Mouse (Mus musculus) forebrain, embryonic 14.5 days (tissue): ENCODE measurements around the gene Mpo. TPM values are rescaled to one million over a fixed set of nuclear protein-coding genes. Genes with fewer than 3 reads are reported as not detected.

Source experiments
- ATAC-seq: fragments of 200-750 bp; cut with Nextera tagmentation; 2 replicates; pipeline ENCODE4 v1.8.0; 2017; ENCODE audit warnings: mild to moderate bottlenecking, moderate library complexity
- DNase-seq: peaks from one replicate; pipeline ENCODE4 v3.0.0-alpha.2; 2015; ENCODE audit warnings: low spot score
- H3K27ac ChIP-seq: fragments of 300-500 bp; sonication (generic); 2 replicates; pipeline ENCODE4 v1.5.1; 2014; ENCODE audit warnings: low read depth, mild to moderate bottlenecking, control low read depth, low read length, moderate library complexity
- H3K27me3 ChIP-seq: fragments of 300-500 bp; sonication (generic); replicated peaks from 2 replicates; pipeline ENCODE4 v1.6.1; 2014; ENCODE audit warnings: low read length, control low read depth, mixed read lengths; ENCODE audit not compliant: control insufficient read depth, insufficient read depth
- H3K36me3 ChIP-seq: fragments of 300-500 bp; sonication (generic); 2 replicates; pipeline ENCODE4 v1.6.1; 2014; ENCODE audit warnings: low read length, control low read depth; ENCODE audit not compliant: control insufficient read depth, insufficient read depth
- H3K4me1 ChIP-seq: fragments of 300-500 bp; sonication (generic); 2 replicates; pipeline ENCODE4 v1.6.1; 2014; ENCODE audit warnings: antibody characterized with exemption, low read length, control low read depth; ENCODE audit not compliant: control insufficient read depth, insufficient read depth
- H3K4me2 ChIP-seq: fragments of 300-500 bp; sonication (generic); 2 replicates; pipeline ENCODE4 v1.6.1; 2014; ENCODE audit warnings: mild to moderate bottlenecking, control low read depth, low read length
- H3K4me3 ChIP-seq: fragments of 300-500 bp; sonication (generic); 2 replicates; pipeline ENCODE4 v1.5.1; 2014; ENCODE audit warnings: low read depth, low read length, control low read depth
- H3K9ac ChIP-seq: fragments of 300-500 bp; sonication (generic); 2 replicates; pipeline ENCODE4 v1.6.1; 2014; ENCODE audit warnings: mild to moderate bottlenecking, low read length, control low read depth, moderate library complexity
- H3K9me3 ChIP-seq: fragments of 300-500 bp; sonication (generic); replicated peaks from 2 replicates; pipeline ENCODE4 v1.6.1; 2016; ENCODE audit warnings: low read length, control low read depth, mixed read lengths; ENCODE audit not compliant: control insufficient read depth
- WGBS: fragments of 180-500 bp; shearing (Covaris S2); extraction: QIAGEN DNeasy Blood & Tissue Kit; methylation state at CpG from one replicate; pipeline ENCODE4 v1.1.7; 2014; 5-methylcytosine and 5-hydroxymethylcytosine counted together
- polyA plus RNA-seq: library from polyadenylated mRNA; unstranded; fragments of >200 nt; fragmentation: Nextera tagmentation; extraction: Ambion mirVana; gene quantifications from 2 replicates; pipeline ENCODE4 v1.2.1, GENCODE M21; 2014

The Mpo gene
- polyA plus RNA-seq, 1 experiment from 2014 or later = 0.22 TPM

DNA sequence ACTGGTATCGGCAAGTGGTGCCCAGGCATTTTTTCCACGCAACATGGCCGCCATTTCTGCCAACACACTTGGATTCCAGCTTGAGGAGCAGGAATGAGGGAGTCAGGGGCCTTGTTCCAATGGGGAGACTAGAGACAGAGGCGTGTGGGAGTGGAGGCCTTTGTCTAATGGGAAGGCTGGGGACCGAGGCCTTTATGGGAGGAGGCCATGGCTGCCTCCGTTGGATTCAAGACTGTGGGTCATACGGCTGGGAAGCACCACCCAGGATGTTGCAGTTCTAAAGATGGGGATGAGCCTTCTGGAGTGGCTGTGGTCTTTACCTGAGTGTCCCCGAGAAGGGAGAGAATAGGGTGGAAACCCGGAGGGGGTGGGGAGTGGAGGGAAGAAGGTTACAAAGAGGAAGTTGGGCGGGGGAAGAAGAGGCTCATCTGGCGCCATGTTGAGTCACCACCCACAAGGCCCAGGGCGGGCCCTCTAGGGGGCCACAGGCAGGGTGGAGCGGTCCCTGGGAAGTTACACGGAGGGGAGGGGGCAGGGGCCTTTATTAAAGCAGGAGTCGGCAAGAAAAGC is 37.0 kb upstream of the Mpo start:
- H3K4me2 ChIP-seq = no peak overlapping the region
- WGBS = 88% methylated on average over 15 of the region's 15 CpGs
- ATAC-seq = no peak

DNA sequence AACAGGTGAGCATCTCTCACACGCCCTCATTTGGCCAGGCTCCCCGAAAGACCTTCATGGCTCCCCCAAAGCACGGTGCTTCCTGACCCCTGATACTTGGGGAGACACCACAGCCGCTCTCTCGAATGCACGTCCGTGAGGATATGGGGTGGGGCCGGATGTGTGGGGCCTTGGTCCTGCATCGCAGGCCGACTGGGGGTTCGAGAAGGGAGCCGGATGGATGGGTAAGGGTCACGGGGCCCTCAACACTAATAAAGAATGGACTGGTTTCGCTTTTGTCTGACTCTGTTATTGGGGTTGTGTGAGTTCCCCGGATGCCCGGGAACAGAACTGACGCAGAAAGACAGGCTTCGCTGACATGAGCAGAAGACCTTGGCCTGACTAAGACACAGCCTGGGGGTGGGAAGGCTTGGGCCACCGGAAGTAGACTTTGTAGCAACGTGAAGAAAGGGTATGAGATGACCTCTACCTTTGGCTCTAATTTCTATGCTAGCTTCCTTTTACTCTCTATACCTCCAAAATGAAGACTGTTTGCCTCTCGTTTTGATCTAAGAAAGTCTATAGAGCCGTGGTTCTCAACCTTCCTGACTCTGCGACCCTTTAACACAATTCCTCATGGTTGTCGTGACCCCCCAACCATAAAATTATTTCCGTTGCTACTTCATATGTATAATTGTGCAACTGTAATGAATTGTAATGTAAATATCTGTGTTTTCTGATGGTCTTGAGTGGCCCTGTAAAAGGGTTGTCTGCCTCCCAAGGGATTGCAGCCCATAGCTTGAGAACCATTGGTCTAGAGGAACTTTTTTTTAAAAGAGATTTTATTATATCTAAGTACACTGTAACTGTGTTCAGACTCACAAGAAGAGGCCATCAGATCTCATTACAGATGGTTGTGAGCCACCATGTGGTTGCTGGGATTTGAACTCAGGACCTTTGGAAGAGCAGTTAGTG is 36.1 kb upstream of the Mpo start:
- Histone ChIP-seq H3K27ac (no peak overlapping the region), H3K9me3 (no peaks in the 10 kb centered on the region), H3K27me3 (peaks cover 6% of the 10 kb centered on the region; the same call in 1 of the 2 replicates), H3K4me2 (no peak overlapping the region), H3K4me1 (peaks cover 8% of the 10 kb centered on the region), H3K9ac (no peak overlapping the region), H3K36me3 (no peaks in the 10 kb centered on the region), H3K4me3 (no peak overlapping the region)
- DNase-seq (no peak), ATAC-seq (no peak)
- WGBS = 90% methylated on average over 25 of the region's 25 CpGs

More for the DNA sequence above, 37.0 kb upstream of the Mpo start:
- no peak for DNase-seq
- Histone ChIP-seq H3K4me3 (no peak overlapping the region), H3K9me3 (no peaks in the 10 kb centered on the region), H3K4me1 (peaks cover 3% of the 10 kb centered on the region; the same call in 1 of the 2 replicates), H3K36me3 (no peaks in the 10 kb centered on the region), H3K9ac (no peak overlapping the region), H3K27me3 (peaks cover 5% of the 10 kb centered on the region; the same call in 1 of the 2 replicates), H3K27ac (no peak overlapping the region)

DNA sequence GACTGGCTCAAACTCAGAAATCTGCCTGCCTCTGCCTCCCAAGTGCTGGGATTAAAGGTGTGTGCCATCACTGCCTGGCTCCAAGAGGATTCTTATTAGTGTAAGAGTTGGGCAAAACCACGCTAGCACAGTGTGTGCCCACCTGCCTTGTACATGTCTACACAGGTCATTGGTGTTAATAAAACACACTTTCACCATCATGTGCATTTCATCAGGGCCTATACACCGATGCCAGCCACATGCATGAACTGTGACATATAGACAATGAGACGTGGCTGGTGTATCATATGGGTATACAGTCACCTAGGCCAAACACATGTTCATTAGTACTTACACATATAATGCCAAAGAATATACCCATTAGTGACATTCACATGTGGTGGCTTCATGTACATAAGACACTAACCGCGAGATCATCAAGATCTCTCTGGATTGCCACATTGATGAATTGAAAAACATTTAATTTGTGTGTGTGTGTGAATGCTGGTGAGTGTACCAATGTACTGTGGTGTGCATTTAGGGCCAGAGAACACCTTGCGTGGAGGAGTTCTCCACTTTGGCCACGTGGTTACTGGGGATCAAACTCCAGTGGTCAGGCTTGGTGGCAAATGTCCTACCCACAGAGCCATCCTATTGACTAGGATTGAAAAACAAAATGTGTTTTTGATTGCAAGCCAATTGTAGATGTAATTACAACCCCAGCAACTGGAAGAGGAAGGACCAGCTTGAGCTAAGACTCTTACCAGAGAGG is 35.0 kb upstream of the Mpo start:
- H3K4me1 ChIP-seq = peaks cover 18% of the 10 kb centered on the region
- H3K4me2 ChIP-seq = no peak overlapping the region
- no peaks in the 10 kb centered on the region for H3K9me3 ChIP-seq
- no peaks in the 10 kb centered on the region for H3K36me3 ChIP-seq
- H3K9ac ChIP-seq = no peak overlapping the region
- H3K27me3 ChIP-seq = peaks cover 9% of the 10 kb centered on the region; the same call in 1 of the 2 replicates
- WGBS = 78% methylated on average over 7 of the region's 7 CpGs
- no peak overlapping the region for H3K4me3 ChIP-seq
- ATAC-seq = no peak
- no peak overlapping the region for H3K27ac ChIP-seq
- DNase-seq = no peak

DNA sequence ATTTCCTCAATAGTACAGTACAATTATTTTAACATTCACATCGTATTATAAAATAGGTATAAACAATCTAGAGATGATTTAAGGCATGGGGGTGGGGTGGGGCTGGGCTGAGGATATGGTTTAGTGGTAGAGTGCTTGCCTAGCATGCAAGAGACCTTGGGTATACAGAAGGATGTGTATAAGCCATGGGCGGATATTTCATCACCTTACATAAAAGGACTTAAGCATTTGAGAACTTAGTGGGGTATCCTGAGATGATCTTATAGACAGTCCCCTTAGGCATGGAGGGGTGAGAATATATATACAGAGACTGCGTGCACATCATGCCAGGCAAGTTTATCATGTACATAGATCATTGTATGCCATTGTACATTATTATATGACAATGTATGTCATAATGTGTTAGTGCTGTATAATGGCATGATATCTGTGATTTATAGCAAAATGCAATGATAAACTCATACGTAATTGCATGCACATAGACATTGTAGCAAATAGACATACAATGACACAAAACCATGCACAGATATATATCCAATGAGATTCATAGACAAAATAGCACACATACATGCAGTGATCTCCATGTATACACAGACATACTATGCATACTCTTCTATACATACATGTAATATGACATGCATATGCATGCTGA is 34.3 kb upstream of the Mpo start:
- DNase-seq (no peak), ATAC-seq (no peak)
- no peak overlapping the region for H3K4me3 ChIP-seq
- 76% methylated on average over 4 of the region's 4 CpGs for WGBS
- peaks cover 24% of the 10 kb centered on the region for H3K4me1 ChIP-seq
- H3K36me3 ChIP-seq = no peaks in the 10 kb centered on the region
- H3K9me3 ChIP-seq = no peaks in the 10 kb centered on the region
- no peak overlapping the region for H3K9ac ChIP-seq
- H3K27me3 ChIP-seq = peaks cover 9% of the 10 kb centered on the region; the same call in 1 of the 2 replicates
- no peak overlapping the region for H3K27ac ChIP-seq
- no peak overlapping the region for H3K4me2 ChIP-seq

DNA sequence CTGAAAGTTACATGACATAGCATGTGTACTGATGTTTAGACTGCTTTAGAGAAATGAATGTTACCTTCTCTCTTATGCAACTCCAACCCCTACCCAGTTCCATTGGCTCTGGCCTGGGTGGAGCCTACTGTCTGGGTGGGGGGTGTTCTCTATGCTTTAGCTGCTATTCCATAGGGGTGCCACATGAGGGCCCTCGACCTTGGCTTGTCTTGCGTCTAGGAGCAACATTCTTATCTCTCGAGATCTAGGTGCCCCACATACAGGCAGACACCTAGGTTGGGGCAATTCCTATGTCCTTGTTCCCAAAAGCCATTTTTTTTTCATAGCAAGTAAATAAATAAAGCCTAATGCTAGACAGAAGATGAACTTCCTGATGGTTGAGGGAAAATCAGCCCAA is 33.8 kb upstream of the Mpo start:
- peaks cover 25% of the 10 kb centered on the region for H3K4me1 ChIP-seq
- no peak overlapping the region for H3K27ac ChIP-seq
- peaks cover 9% of the 10 kb centered on the region; the same call in 1 of the 2 replicates for H3K27me3 ChIP-seq
- WGBS = 5% methylated on average over 3 of the region's 3 CpGs
- no peaks in the 10 kb centered on the region for H3K36me3 ChIP-seq
- H3K4me2 ChIP-seq = peak overlapping the region; percentile 96; the same call in 1 of the 2 replicates
- ATAC-seq (no peak), DNase-seq (peak; percentile 37)
- H3K9ac ChIP-seq = peak overlapping the region; percentile 82; the same call in 1 of the 2 replicates
- H3K4me3 ChIP-seq = peak overlapping the region; percentile 58; the same call in 1 of the 2 replicates
- H3K9me3 ChIP-seq = no peaks in the 10 kb centered on the region

DNA sequence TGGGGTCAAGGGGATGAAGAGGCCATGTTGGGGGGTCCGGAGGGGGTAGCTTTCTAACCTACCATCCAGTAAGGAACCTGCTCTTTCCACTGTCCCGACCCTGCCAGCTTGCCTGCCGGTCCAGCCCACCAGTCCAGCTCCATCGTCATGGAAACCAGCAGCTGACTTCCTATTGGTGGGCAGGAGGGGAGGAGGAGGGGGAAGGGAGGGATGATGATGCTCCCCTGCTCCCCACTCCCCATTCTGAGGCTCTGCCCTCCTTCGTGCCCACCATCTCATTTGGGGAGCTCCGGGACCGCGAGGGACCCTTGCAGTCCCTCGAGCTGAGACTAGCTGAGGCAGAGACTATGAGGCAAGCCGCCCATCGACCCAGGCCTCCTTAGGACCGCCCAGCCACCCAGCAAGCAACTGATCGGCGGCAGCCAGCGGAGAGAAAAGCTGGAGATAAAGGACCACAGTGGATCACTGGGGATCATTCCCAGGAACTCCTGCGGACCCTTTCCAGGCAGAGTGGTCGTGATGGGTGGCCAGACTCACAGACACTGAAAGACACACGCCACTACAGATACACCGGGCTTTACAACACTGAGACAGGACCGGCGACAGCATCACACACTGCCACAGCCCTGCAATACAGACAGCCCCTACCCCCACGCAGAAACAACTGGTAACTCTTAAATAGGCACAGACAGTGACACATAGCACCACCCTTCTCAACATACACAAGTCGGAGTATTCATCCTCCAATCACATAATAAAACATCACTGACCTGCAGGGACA is 32.9 kb upstream of the Mpo start, which contains the start of gene Tspoap1:
TSS of gene Tspoap1 (plus strand) at position 241 of the 781 bp plus-strand sequence.
- Histone ChIP-seq H3K9me3 (no peaks in the 10 kb centered on the region), H3K4me3 (peak within 1 kb of the TSS; percentile 58), H3K36me3 (no peaks in the 10 kb centered on the region), H3K27ac (peak within 1 kb of the TSS; percentile 80), H3K27me3 (peaks cover 9% of the 10 kb centered on the region; the same call in 1 of the 2 replicates), H3K9ac (peak within 1 kb of the TSS; percentile 82), H3K4me2 (peak within 1 kb of the TSS; percentile 96), H3K4me1 (peaks cover 31% of the 10 kb centered on the region)
- WGBS = 4% methylated on average over 23 of the region's 23 CpGs
- DNase-seq = peak; percentile 91
- peak; percentile 81 for ATAC-seq

DNA sequence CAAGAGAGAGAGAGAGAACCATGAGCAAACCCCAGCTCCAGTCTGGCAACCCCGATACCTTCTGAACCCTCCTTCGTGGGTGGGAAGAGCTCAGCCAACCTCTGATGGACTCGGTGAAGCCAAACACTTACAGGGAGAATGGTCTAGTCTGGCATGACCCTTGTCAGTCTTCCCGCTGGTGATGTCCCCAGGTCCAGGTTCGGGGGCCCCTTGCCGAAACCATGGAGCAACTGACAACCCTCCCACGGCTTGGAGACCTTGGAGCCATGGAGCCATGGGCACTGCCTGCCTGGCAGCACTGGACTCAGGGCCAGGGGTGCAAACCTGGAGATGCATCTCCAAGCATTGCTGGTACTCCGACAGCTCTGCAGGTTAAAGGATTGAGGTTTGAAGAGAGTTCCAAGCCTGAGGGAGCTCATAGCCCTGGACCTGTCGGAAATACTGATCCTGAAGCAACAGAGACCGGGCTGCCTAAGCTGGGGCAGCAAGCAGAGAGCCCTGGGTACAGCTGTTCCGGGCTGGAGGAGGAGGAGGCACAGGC is 32.1 kb upstream of the Mpo start:
- H3K9me3 ChIP-seq = no peaks in the 10 kb centered on the region
- DNase-seq = no peak
- no peak overlapping the region for H3K27ac ChIP-seq
- H3K9ac ChIP-seq = peak overlapping the region; percentile 82
- H3K27me3 ChIP-seq = peaks cover 9% of the 10 kb centered on the region; the same call in 1 of the 2 replicates
- WGBS = 63% methylated on average over 11 of the region's 11 CpGs
- peak overlapping the region; percentile 58 for H3K4me3 ChIP-seq
- ATAC-seq = no peak
- H3K36me3 ChIP-seq = no peaks in the 10 kb centered on the region
- H3K4me2 ChIP-seq = peak overlapping the region; percentile 96
- peaks cover 31% of the 10 kb centered on the region for H3K4me1 ChIP-seq
